Comparison of ENCODE assay signal across 24 mouse cellular contexts in genomic region chr2:127275551-127276320, GRCm38 (mm10).
"Had no signal": no experiment of that assay in that cellular context is flagged by ENCODE, and none has a peak within 500 bp of the region (broad histone marks: within the 10 kb centered on the region; RNA-seq: fewer than 3 reads in every experiment).

No protein-coding gene starts in this region.

- H3K9ac ChIP-seq: kidney, embryonic 15.5 days; liver, embryonic 12.5 days; liver, embryonic 15.5 days; lung, embryonic 15.5 days; midbrain, embryonic 13.5 days; neural tube, embryonic 13.5 days; stomach, embryonic 15.5 days had no signal

- H3K36me3 ChIP-seq: kidney, embryonic 15.5 days; midbrain, embryonic 13.5 days; neural tube, embryonic 13.5 days; stomach, embryonic 15.5 days had no signal

- H3K4me3 ChIP-seq: kidney, embryonic 15.5 days; left cerebral cortex, adult 2 months; liver, embryonic 12.5 days; liver, embryonic 15.5 days; lung, embryonic 15.5 days; megakaryocyte, embryonic 14.5 days; midbrain, embryonic 10.5 days; midbrain, embryonic 13.5 days; neural tube, embryonic 13.5 days; stomach, embryonic 15.5 days had no signal

- ATAC-seq: liver, embryonic 12.5 days; midbrain, embryonic 13.5 days; midbrain, embryonic 16.5 days had no signal

- H3K27me3 ChIP-seq: kidney, embryonic 15.5 days; liver, embryonic 12.5 days; liver, embryonic 15.5 days; lung, embryonic 15.5 days; megakaryocyte, embryonic 14.5 days; midbrain, embryonic 13.5 days; neural tube, embryonic 13.5 days; stomach, embryonic 15.5 days had no signal

- H3K9me3 ChIP-seq: kidney, embryonic 15.5 days; liver, embryonic 12.5 days; liver, embryonic 15.5 days; lung, embryonic 15.5 days; megakaryocyte, embryonic 14.5 days; midbrain, embryonic 10.5 days; midbrain, embryonic 13.5 days; neural tube, embryonic 13.5 days; stomach, embryonic 15.5 days had no signal

- DNase-seq: kidney, adult 8-10 months; kidney, postnatal 10 days; kidney, postnatal 36 days; layer of hippocampus, postnatal 36 days; lung, adult 18-20 months; lung, postnatal 10 days; lung, postnatal 36 days; retina, postnatal 1 day; right cerebral cortex, postnatal 25 days; spleen, adult 18-20 months; thymus, adult 2 months; thymus, postnatal 14 days; thymus, postnatal 4 days had no signal

- H3K4me2 ChIP-seq: kidney, embryonic 15.5 days; liver, embryonic 12.5 days; liver, embryonic 15.5 days; lung, embryonic 15.5 days; midbrain, embryonic 13.5 days; neural tube, embryonic 13.5 days; stomach, embryonic 15.5 days had no signal

- H3K27ac ChIP-seq: kidney, embryonic 15.5 days; left cerebral cortex, adult 2 months; liver, embryonic 12.5 days; liver, embryonic 15.5 days; lung, embryonic 15.5 days; midbrain, embryonic 10.5 days; midbrain, embryonic 13.5 days; neural tube, embryonic 13.5 days; stomach, embryonic 15.5 days had no signal
